19 mouse cellular contexts compared by ENCODE assay signal in genomic region chr2:158275349-158275748, GRCm38 (mm10). TPM values are rescaled to one million over a fixed set of nuclear protein-coding genes. Genes with fewer than 3 reads are reported as not detected.
DNase-seq lines count a peak whose midpoint lies in the region; ATAC-seq and TF ChIP-seq lines count a peak whose summit lies in the region.
"Had no signal": no experiment of that assay in that cellular context is flagged by ENCODE, and none has a peak within 500 bp of the region (broad histone marks: within the 10 kb centered on the region; RNA-seq: fewer than 3 reads in every experiment).

No protein-coding gene starts in this region.

- H3K4me3 ChIP-seq in gastrocnemius, adult 2 months, result no peak overlapping the region
- H3K4me3 ChIP-seq in liver, postnatal 0 days (ENCODE audit: low read depth, low read length), result no peak overlapping the region
- H3K4me3 ChIP-seq in liver, embryonic 12.5 days, result no peak overlapping the region
- H3K4me3 ChIP-seq: embryonic facial prominence, embryonic 13.5 days; forebrain, embryonic 13.5 days had no signal

- no peak for TF ChIP-seq EP300 in liver, postnatal 0 days (IDR thresholded peaks at IDR 0.05; ENCODE audit: low read depth)

- H3K27me3 ChIP-seq in liver, postnatal 0 days (ENCODE audit: insufficient read depth, low read length), result no peaks in the 10 kb centered on the region
- H3K27me3 ChIP-seq in liver, embryonic 12.5 days (replicated peaks), result no peaks in the 10 kb centered on the region
- H3K27me3 ChIP-seq: embryonic facial prominence, embryonic 13.5 days; forebrain, embryonic 13.5 days; Patski had no signal

- no peak overlapping the region for H3K9ac ChIP-seq in liver, postnatal 0 days (replicated peaks)
- H3K9ac ChIP-seq in liver, embryonic 12.5 days, result no peak overlapping the region
- H3K9ac ChIP-seq: embryonic facial prominence, embryonic 13.5 days; forebrain, embryonic 13.5 days had no signal

- no peak overlapping the region for H3K4me2 ChIP-seq in liver, postnatal 0 days (ENCODE audit: low read depth, low read length)
- no peak overlapping the region for H3K4me2 ChIP-seq in liver, embryonic 12.5 days
- H3K4me2 ChIP-seq: embryonic facial prominence, embryonic 13.5 days; forebrain, embryonic 13.5 days; heart, embryonic 11.5 days had no signal

- H3K9me3 ChIP-seq in liver, postnatal 0 days (ENCODE audit: low read length), result no peaks in the 10 kb centered on the region
- H3K9me3 ChIP-seq in liver, embryonic 12.5 days (replicated peaks), result no peaks in the 10 kb centered on the region
- H3K9me3 ChIP-seq: embryonic facial prominence, embryonic 13.5 days; forebrain, embryonic 13.5 days had no signal

- H3K36me3 ChIP-seq in liver, postnatal 0 days (replicated peaks; ENCODE audit: insufficient read depth, low read length), result no peaks in the 10 kb centered on the region
- no peaks in the 10 kb centered on the region for H3K36me3 ChIP-seq in liver, embryonic 12.5 days
- H3K36me3 ChIP-seq: embryonic facial prominence, embryonic 13.5 days had no signal

- TF ChIP-seq CTCF in gastrocnemius, adult 2 months (IDR thresholded peaks at IDR 0.05), result peak; percentile 40
- peak; percentile 47 for TF ChIP-seq CTCF in liver, postnatal 0 days (IDR thresholded peaks at IDR 0.05; ENCODE audit: low read depth)

- H3K27ac ChIP-seq in gastrocnemius, adult 2 months, result no peak overlapping the region
- no peak overlapping the region for H3K27ac ChIP-seq in liver, postnatal 0 days (ENCODE audit: low read depth)
- H3K27ac ChIP-seq in liver, embryonic 12.5 days, result no peak overlapping the region
- H3K27ac ChIP-seq: embryonic facial prominence, embryonic 13.5 days; forebrain, embryonic 13.5 days had no signal

- intact Hi-C loops in gastrocnemius, adult 2 months (cut with DNase I), result no loop called here

- no peaks in the 10 kb centered on the region for H3K4me1 ChIP-seq in liver, postnatal 0 days (ENCODE audit: insufficient read depth)
- H3K4me1 ChIP-seq in liver, embryonic 12.5 days, result no peaks in the 10 kb centered on the region

- no peak for ATAC-seq in liver, postnatal 0 days
- no peak for ATAC-seq in liver, embryonic 12.5 days
- ATAC-seq: forebrain, embryonic 13.5 days; Patski had no signal

- DNase-seq in gastrocnemius, adult 2 months, result peak; percentile 38
- no peak for DNase-seq in gastrocnemius, postnatal 10 days
- DNase-seq in liver, postnatal 0 days, result peak; percentile 32
- DNase-seq in CD4-positive helper T cell, adult 2 months (ENCODE audit: low read depth, low spot score), result peak; percentile 26
- DNase-seq in induced T-regulatory cell, adult 2 months (ENCODE audit: low read depth), result peak; percentile 27
- no peak for DNase-seq in ovary, postnatal 14 days (ENCODE audit: low spot score)
- DNase-seq: cerebellum, adult 11 months; heart, postnatal 4 days; kidney, postnatal 10 days; left cerebral cortex, postnatal 4 days; lung, adult 18-20 months had no signal

- WGBS in liver, postnatal 0 days (ENCODE audit: insufficient replicate concordance), result 87% methylated on average over 3 of the region's 3 CpGs
- WGBS in liver, embryonic 12.5 days (ENCODE audit: insufficient replicate concordance), result 78% methylated on average over 3 of the region's 3 CpGs

RNA-seq across cellular contexts. Expression of gene Bpi, which starts 17.5 kb away (rescaled TPM):
- total RNA-seq in gastrocnemius, adult 2 months (2021), result not detected
- not detected for total RNA-seq in gastrocnemius, postnatal 10 days (2021)
- not detected in 2 replicates for polyA plus RNA-seq in liver, postnatal 0 days (2015; fragmentation: Nextera tagmentation; extraction: Ambion mirVana)
- not detected in 2 replicates for polyA plus RNA-seq in liver, embryonic 12.5 days (2016; fragmentation: Nextera tagmentation; extraction: Ambion mirVana)
- total RNA-seq: common myeloid progenitor, adult 5-6 weeks; gastrocnemius, adult 8-10 months; heart, postnatal 4 days; layer of hippocampus, postnatal 10 days; left cerebral cortex, postnatal 4 days had no signal
- polyA plus RNA-seq: embryonic facial prominence, embryonic 13.5 days; forebrain, embryonic 13.5 days; heart, embryonic 11.5 days had no signal

RNA-seq across cellular contexts. Expression of gene Lbp, which starts 30.9 kb away (rescaled TPM):
- 1 to 10 TPM; 5.2 to 7.1 TPM for total RNA-seq in gastrocnemius, adult 2 months (2021)
- total RNA-seq in gastrocnemius, postnatal 10 days (2021), result 10 to 100 TPM; 10.8 to 11.1 TPM
- polyA plus RNA-seq in liver, postnatal 0 days (2015; fragmentation: Nextera tagmentation; extraction: Ambion mirVana), result 167 and 193 TPM in 2 replicates
- polyA plus RNA-seq in liver, embryonic 12.5 days (2016; fragmentation: Nextera tagmentation; extraction: Ambion mirVana), result 12.9 and 14.4 TPM in 2 replicates

RNA-seq across cellular contexts. Expression of gene D630003M21Rik, which starts 46.3 kb away (rescaled TPM):
- 1 to 10 TPM; 1.2 to 2.2 TPM for total RNA-seq in gastrocnemius, adult 2 months (2021)
- 1 to 10 TPM; 4.2 to 4.7 TPM for total RNA-seq in gastrocnemius, postnatal 10 days (2021)
- polyA plus RNA-seq in liver, postnatal 0 days (2015; fragmentation: Nextera tagmentation; extraction: Ambion mirVana), result 0.64 and 0.67 TPM in 2 replicates
- 0.31 and 0.39 TPM in 2 replicates for polyA plus RNA-seq in liver, embryonic 12.5 days (2016; fragmentation: Nextera tagmentation; extraction: Ambion mirVana)
- total RNA-seq: common myeloid progenitor, adult 5-6 weeks had no signal

Comparison
In these comparisons a context has a peak if more than half of its experiments do, and no peak if none do; other contexts are left out.
1. DNase-seq: peak in gastrocnemius, adult 2 months (single experiment), liver, postnatal 0 days (single experiment), CD4-positive helper T cell, adult 2 months (single experiment) and induced T-regulatory cell, adult 2 months (single experiment); none in gastrocnemius, postnatal 10 days (single experiment) and ovary, postnatal 14 days (single experiment).